Mouse (Mus musculus): ENCODE measurements around the gene Os9. TPM values are rescaled to one million over a fixed set of nuclear protein-coding genes. Genes with fewer than 3 reads are reported as not detected.

Os9 gene
- polyA plus RNA-seq, 1 experiment = 33.9 TPM

GRCm38 (mm10) chr10:127115068-127115467 is 5.9 kb downstream of the Os9 start:
- H3K27me3 ChIP-seq (ENCODE audit: control insufficient read depth, insufficient read depth, low read length) = no peaks in the 10 kb centered on the region
- H3K27ac ChIP-seq (ENCODE audit: control insufficient read depth, insufficient read depth, low read depth, low read length) = no peak overlapping the region
- no peak for TF ChIP-seq POLR2A (IDR thresholded peaks at IDR 0.05; ENCODE audit: control insufficient read depth, low read depth, low read length)
- no peak for TF ChIP-seq CTCF (IDR thresholded peaks at IDR 0.05; ENCODE audit: control insufficient read depth, insufficient read depth, insufficient replicate concordance, low read depth, low read length)
- no peak overlapping the region for H3K4me3 ChIP-seq (ENCODE audit: control insufficient read depth, low read depth, low read length)
- H3K36me3 ChIP-seq (ENCODE audit: control insufficient read depth, insufficient read depth, low read length) = peaks cover 4% of the 10 kb centered on the region
- peaks cover 3% of the 10 kb centered on the region; the same call in 1 of the 2 replicates for H3K4me1 ChIP-seq (ENCODE audit: control insufficient read depth, insufficient read depth, low read length)

GRCm38 (mm10) chr10:127114408-127114807 is 6.5 kb downstream of the Os9 start:
- H3K4me3 ChIP-seq (ENCODE audit: control insufficient read depth, low read depth, low read length) = no peak overlapping the region
- H3K36me3 ChIP-seq (ENCODE audit: control insufficient read depth, insufficient read depth, low read length) = peaks cover 4% of the 10 kb centered on the region
- H3K4me1 ChIP-seq (ENCODE audit: control insufficient read depth, insufficient read depth, low read length) = peaks cover 3% of the 10 kb centered on the region; the same call in 1 of the 2 replicates
- H3K27me3 ChIP-seq (ENCODE audit: control insufficient read depth, insufficient read depth, low read length) = no peaks in the 10 kb centered on the region
- no peak overlapping the region for H3K27ac ChIP-seq (ENCODE audit: control insufficient read depth, insufficient read depth, low read depth, low read length)
- TF ChIP-seq POLR2A (IDR thresholded peaks at IDR 0.05; ENCODE audit: control insufficient read depth, low read depth, low read length) = no peak
- no peak for TF ChIP-seq CTCF (IDR thresholded peaks at IDR 0.05; ENCODE audit: control insufficient read depth, insufficient read depth, insufficient replicate concordance, low read depth, low read length)

DNA sequence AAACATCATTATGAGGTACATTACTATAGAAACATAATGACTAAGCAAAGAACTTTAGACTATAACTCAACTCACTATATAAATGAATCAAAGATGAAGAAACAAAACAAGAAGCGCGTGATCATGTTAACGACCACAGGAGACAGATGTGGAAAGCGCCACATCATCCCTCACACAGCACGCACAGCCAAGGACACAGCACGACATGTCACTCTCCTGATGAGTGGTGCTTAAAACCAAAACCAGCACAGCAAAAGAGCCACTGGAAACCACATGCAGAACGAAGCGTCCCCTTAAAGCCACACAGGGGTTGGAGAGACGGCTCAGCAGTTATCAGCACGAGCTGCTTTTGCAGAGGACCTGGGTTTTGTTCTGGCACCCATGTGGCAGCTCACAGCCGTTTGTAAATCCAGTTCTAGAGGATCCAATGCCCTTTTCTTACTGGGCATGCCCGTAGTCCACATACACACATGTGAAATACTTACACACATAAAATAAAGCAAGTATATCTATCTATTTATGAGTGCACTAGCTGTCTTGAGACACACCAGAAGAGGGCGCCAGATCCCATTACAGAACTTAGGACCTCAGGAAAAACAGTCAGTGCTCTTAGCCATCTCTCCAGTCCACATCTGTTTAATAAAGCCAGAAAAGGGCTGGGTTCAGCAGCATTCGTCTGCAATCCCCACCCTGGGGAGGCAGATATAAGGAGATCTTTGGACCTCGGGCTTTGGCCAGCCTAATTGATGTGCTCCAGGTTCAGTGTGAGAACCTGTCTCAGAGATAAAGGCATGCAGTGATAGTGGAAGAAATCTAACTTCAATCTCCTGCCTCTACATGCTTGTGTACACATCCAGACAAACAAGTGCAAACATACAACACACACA is 9.7 kb downstream of the Os9 start:
- Histone ChIP-seq H3K4me3 (ENCODE audit: control insufficient read depth, low read depth, low read length) (no peak overlapping the region), H3K27ac (ENCODE audit: control insufficient read depth, insufficient read depth, low read depth, low read length) (no peak overlapping the region), H3K36me3 (ENCODE audit: control insufficient read depth, insufficient read depth, low read length) (no peaks in the 10 kb centered on the region), H3K4me1 (ENCODE audit: control insufficient read depth, insufficient read depth, low read length) (no peaks in the 10 kb centered on the region), H3K27me3 (ENCODE audit: control insufficient read depth, insufficient read depth, low read length) (no peaks in the 10 kb centered on the region)
- TF ChIP-seq CTCF (IDR thresholded peaks at IDR 0.05; ENCODE audit: control insufficient read depth, insufficient read depth, insufficient replicate concordance, low read depth, low read length) (no peak), POLR2A (IDR thresholded peaks at IDR 0.05; ENCODE audit: control insufficient read depth, low read depth, low read length) (no peak)

- no peak overlapping the region for H3K27ac ChIP-seq (ENCODE audit: control insufficient read depth, insufficient read depth, low read depth, low read length)
- H3K27me3 ChIP-seq (ENCODE audit: control insufficient read depth, insufficient read depth, low read length) = no peaks in the 10 kb centered on the region
- H3K36me3 ChIP-seq (ENCODE audit: control insufficient read depth, insufficient read depth, low read length) = no peaks in the 10 kb centered on the region
- TF ChIP-seq CTCF (IDR thresholded peaks at IDR 0.05; ENCODE audit: control insufficient read depth, insufficient read depth, insufficient replicate concordance, low read depth, low read length) (no peak), POLR2A (IDR thresholded peaks at IDR 0.05; ENCODE audit: control insufficient read depth, low read depth, low read length) (no peak)
- H3K4me3 ChIP-seq (ENCODE audit: control insufficient read depth, low read depth, low read length) = no peak overlapping the region
- no peaks in the 10 kb centered on the region for H3K4me1 ChIP-seq (ENCODE audit: control insufficient read depth, insufficient read depth, low read length)
Observed at GRCm38 (mm10) chr10:127108262-127108583, 12.7 kb downstream of the Os9 start.

- Histone ChIP-seq H3K36me3 (ENCODE audit: control insufficient read depth, insufficient read depth, low read length) (no peaks in the 10 kb centered on the region), H3K4me1 (ENCODE audit: control insufficient read depth, insufficient read depth, low read length) (no peaks in the 10 kb centered on the region), H3K27me3 (ENCODE audit: control insufficient read depth, insufficient read depth, low read length) (no peaks in the 10 kb centered on the region), H3K27ac (ENCODE audit: control insufficient read depth, insufficient read depth, low read depth, low read length) (no peak overlapping the region), H3K4me3 (ENCODE audit: control insufficient read depth, low read depth, low read length) (no peak overlapping the region)
- TF ChIP-seq CTCF (IDR thresholded peaks at IDR 0.05; ENCODE audit: control insufficient read depth, insufficient read depth, insufficient replicate concordance, low read depth, low read length) = no peak
- TF ChIP-seq POLR2A (IDR thresholded peaks at IDR 0.05; ENCODE audit: control insufficient read depth, low read depth, low read length) = no peak
Observed at GRCm38 (mm10) chr10:127107563-127108261, 13.2 kb downstream of the Os9 start.

DNA sequence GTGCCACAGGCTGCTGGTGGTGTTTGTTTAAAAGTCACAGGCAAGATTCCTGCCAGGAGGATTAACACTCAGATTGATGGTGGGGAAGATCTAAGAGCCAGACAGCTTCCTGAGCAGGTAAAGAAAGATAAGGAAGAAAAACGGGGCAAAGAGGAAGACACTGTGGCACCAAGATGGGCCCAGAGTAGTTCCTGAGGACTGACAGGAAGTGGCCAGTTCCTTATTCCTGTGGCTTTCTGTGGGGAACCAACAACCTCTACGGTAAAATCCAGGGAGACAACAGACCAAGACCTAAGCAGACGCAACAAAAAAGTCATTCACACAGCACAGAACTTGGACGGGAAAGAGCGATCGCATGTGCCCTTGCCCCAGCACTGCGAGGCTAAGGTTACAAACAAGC is 17.3 kb downstream of the Os9 start:
- Histone ChIP-seq H3K4me1 (ENCODE audit: control insufficient read depth, insufficient read depth, low read length) (no peaks in the 10 kb centered on the region), H3K27ac (ENCODE audit: control insufficient read depth, insufficient read depth, low read depth, low read length) (no peak overlapping the region), H3K27me3 (ENCODE audit: control insufficient read depth, insufficient read depth, low read length) (no peaks in the 10 kb centered on the region), H3K36me3 (ENCODE audit: control insufficient read depth, insufficient read depth, low read length) (no peaks in the 10 kb centered on the region), H3K4me3 (ENCODE audit: control insufficient read depth, low read depth, low read length) (no peak overlapping the region)
- TF ChIP-seq CTCF (IDR thresholded peaks at IDR 0.05; ENCODE audit: control insufficient read depth, insufficient read depth, insufficient replicate concordance, low read depth, low read length) (no peak), POLR2A (IDR thresholded peaks at IDR 0.05; ENCODE audit: control insufficient read depth, low read depth, low read length) (no peak)

DNA sequence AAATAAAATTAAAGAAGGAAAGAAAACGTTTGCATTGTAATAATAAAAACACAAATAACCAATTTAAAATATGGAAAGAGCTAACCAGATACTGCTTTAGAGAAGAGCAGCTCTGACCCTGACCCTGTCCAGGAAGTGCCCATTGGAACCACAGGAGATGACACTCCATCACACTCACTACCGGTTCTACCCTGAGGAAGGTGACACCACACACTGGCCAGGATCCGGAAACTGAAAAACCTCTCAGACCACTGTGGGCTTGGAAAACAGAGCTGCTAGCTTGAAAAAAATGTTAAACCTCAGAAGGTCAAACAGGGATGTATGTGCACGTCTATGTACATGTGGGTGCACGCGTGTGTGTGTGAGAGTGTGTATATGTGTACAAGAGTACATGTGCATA is 19.8 kb downstream of the Os9 start:
- no peak for TF ChIP-seq CTCF (IDR thresholded peaks at IDR 0.05; ENCODE audit: control insufficient read depth, insufficient read depth, insufficient replicate concordance, low read depth, low read length)
- no peak for TF ChIP-seq POLR2A (IDR thresholded peaks at IDR 0.05; ENCODE audit: control insufficient read depth, low read depth, low read length)
- Histone ChIP-seq H3K27ac (ENCODE audit: control insufficient read depth, insufficient read depth, low read depth, low read length) (no peak overlapping the region), H3K36me3 (ENCODE audit: control insufficient read depth, insufficient read depth, low read length) (no peaks in the 10 kb centered on the region), H3K27me3 (ENCODE audit: control insufficient read depth, insufficient read depth, low read length) (no peaks in the 10 kb centered on the region), H3K4me1 (ENCODE audit: control insufficient read depth, insufficient read depth, low read length) (no peaks in the 10 kb centered on the region; the same call in 1 of the 2 replicates), H3K4me3 (ENCODE audit: control insufficient read depth, low read depth, low read length) (no peak overlapping the region)

All from testis, adult 2 months (tissue).